Mouse (Mus musculus) midbrain, embryonic 12.5 days (tissue): ENCODE measurements around the gene Rpl10a. TPM values are rescaled to one million over a fixed set of nuclear protein-coding genes. Genes with fewer than 3 reads are reported as not detected.

Experiments
- ATAC-seq: fragments of 200-750 bp; cut with Nextera tagmentation; 2 replicates; pipeline ENCODE4 v1.8.0; 2017; ENCODE audit warnings: low read depth, moderate TSS enrichment, moderate library complexity; ENCODE audit not compliant: low FRiP score
- H3K27ac ChIP-seq: fragments of 300-500 bp; sonication (generic); replicated peaks from 2 replicates; pipeline ENCODE4 v1.5.1; 2016; ENCODE audit warnings: mild to moderate bottlenecking
- H3K27me3 ChIP-seq: fragments of 300-500 bp; sonication (generic); 2 replicates; pipeline ENCODE4 v1.6.1; 2016; ENCODE audit warnings: mild to moderate bottlenecking
- H3K36me3 ChIP-seq: fragments of 300-500 bp; sonication (generic); 2 replicates; pipeline ENCODE4 v1.6.1; 2016
- H3K4me1 ChIP-seq: fragments of 300-500 bp; sonication (generic); 2 replicates; pipeline ENCODE4 v1.6.1; 2016
- H3K4me2 ChIP-seq: fragments of 300-500 bp; sonication (generic); replicated peaks from 2 replicates; pipeline ENCODE4 v1.6.1; 2016; ENCODE audit warnings: mild to moderate bottlenecking, moderate library complexity
- H3K4me3 ChIP-seq: fragments of 300-500 bp; sonication (generic); 2 replicates; pipeline ENCODE4 v1.5.1; 2016; ENCODE audit warnings: mild to moderate bottlenecking
- H3K9ac ChIP-seq: fragments of 300-500 bp; sonication (generic); replicated peaks from 2 replicates; pipeline ENCODE4 v1.6.1; 2016; ENCODE audit warnings: mild to moderate bottlenecking, moderate library complexity
- H3K9me3 ChIP-seq: fragments of 300-500 bp; sonication (generic); 2 replicates; pipeline ENCODE4 v1.6.1; 2016; ENCODE audit warnings: mild to moderate bottlenecking
- WGBS: fragments of 180-500 bp; shearing (Covaris S2); methylation state at CpG from one replicate; pipeline ENCODE4 v1.1.7; 2016; 5-methylcytosine and 5-hydroxymethylcytosine counted together
- polyA plus RNA-seq: library from polyadenylated mRNA; unstranded; fragments of >200 nt; fragmentation: Nextera tagmentation; extraction: Ambion mirVana; gene quantifications from 2 replicates; pipeline ENCODE4 v1.2.1, GENCODE M21; 2016

Gene Rpl10a
- polyA plus RNA-seq: 329 and 373 TPM in 2 replicates

DNA sequence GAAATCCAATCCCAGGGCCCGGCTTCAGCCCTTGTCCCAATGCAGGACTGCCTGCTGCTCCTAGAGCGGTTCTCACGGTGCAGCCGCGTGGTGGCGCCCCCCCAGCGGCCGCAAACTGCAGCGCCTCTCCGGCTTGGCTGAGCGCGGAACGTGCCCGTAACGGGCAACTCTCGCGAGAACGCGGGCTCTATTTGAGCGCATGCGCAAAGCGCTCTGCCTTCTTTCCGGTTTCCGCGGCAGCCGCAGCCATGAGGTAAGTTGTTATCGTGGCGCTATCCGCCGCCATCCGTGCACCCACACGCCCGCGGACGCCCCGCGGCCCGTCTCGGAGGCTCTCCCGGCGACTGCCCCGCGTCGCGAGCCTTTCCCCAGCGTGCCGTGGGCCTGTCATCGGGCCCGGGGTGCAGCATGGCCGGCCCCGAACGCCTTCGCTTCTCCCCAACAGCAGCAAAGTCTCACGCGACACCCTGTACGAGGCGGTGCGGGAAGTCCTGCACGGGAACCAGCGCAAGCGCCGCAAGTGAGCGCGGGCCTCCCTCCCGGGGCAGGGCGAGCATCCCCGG is at the start of gene Rpl10a:
Gene Rpl10a (plus strand): TSS at position 106 of the 563 bp plus-strand sequence.
- H3K36me3 ChIP-seq: peaks cover 33% of the 10 kb centered on the region
- H3K4me3 ChIP-seq: peak within 1 kb of the TSS; percentile 62
- no peaks in the 10 kb centered on the region for H3K9me3 ChIP-seq
- H3K4me2 ChIP-seq: peak within 1 kb of the TSS; percentile 72
- peaks cover 30% of the 10 kb centered on the region for H3K4me1 ChIP-seq
- peak; percentile 91 for ATAC-seq
- WGBS: 0% methylated on average over 67 of the region's 67 CpGs
- no peaks in the 10 kb centered on the region for H3K27me3 ChIP-seq
- H3K27ac ChIP-seq: peak within 1 kb of the TSS; percentile 92
- H3K9ac ChIP-seq: peak within 1 kb of the TSS; percentile 99

DNA sequence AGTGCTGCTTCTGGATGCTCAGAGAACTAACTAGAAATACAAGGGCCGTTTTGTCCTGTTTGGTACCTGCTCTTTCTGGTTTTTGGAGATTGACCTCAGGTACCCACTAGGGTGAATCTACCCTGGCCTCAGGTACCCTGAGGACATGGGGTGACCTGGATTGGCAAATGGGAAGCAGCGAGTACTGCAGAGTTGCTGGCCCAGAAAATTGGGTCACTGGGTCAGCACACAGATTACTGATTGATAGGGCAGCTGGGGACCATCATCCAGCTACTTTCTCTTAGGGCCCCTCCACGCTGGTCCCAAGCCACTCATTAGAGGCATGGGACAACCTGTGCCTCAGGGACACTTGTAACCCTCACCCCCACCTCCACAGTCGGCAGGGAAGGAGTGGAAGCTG is 49.0 kb upstream of the Rpl10a start:
- Histone ChIP-seq H3K9ac (no peak overlapping the region), H3K27ac (no peak overlapping the region), H3K36me3 (no peaks in the 10 kb centered on the region), H3K4me1 (peaks cover 13% of the 10 kb centered on the region; the same call in 1 of the 2 replicates), H3K4me2 (no peak overlapping the region), H3K27me3 (no peaks in the 10 kb centered on the region), H3K9me3 (no peaks in the 10 kb centered on the region), H3K4me3 (no peak overlapping the region)
- WGBS: 57% methylated on average over 4 of the region's 4 CpGs
- ATAC-seq: no peak

DNA sequence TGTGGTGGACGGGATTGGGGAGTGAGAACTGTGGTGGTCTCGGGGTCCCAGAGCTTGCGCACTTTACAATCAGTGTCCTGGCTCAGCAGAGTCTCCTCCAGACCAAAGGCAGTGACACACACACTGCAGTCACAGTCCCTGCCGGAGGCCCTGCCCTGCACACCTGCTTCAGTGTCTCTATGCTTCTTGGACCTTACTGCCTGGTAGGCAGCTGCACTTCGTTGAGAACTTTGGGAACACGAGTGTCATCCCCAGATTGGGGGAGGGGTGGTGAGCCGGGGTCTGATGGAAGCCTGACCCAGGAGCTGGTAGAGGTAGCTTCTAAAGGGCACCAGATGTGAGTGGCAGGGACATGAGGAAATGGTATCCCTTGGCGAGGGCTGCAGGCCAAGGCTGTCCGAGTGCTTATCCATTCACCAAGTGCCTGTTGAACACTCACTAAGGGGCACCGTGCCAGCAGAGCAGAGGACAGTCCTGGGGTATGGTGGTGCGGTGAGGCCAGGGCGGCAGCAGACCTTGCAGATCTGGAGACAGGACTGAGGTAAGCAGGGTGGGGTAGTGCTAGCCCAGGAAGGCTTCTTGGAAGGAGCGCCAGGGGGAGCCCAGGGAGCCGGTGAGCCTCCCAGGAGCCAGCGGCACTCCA is 48.4 kb upstream of the Rpl10a start:
- peaks cover 14% of the 10 kb centered on the region; the same call in 1 of the 2 replicates for H3K4me1 ChIP-seq
- no peaks in the 10 kb centered on the region for H3K9me3 ChIP-seq
- H3K9ac ChIP-seq: no peak overlapping the region
- WGBS: 72% methylated on average over 15 of the region's 15 CpGs
- H3K4me2 ChIP-seq: no peak overlapping the region
- ATAC-seq: no peak
- no peak overlapping the region for H3K27ac ChIP-seq
- no peaks in the 10 kb centered on the region for H3K27me3 ChIP-seq
- H3K36me3 ChIP-seq: no peaks in the 10 kb centered on the region
- H3K4me3 ChIP-seq: no peak overlapping the region

DNA sequence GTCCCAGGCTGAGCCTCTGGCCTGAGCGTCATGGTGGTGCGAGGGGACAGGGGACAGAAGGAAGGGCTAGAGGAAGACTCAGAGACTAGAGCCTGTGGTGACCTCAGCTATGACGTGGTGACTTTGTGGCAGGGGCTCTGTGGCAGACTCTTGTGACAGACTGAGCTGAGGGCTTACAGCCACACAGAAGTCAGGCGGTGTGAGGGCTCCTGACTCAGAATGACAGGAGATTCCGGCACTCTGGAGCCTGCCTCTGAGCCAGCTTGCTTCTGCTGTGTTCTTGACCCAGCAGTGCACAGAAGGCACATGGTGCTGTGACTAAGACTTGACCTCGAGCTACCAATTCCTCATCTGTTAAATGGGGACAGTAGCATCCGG is 47.9 kb upstream of the Rpl10a start:
- Histone ChIP-seq H3K4me1 (peaks cover 18% of the 10 kb centered on the region; the same call in 1 of the 2 replicates), H3K27ac (no peak overlapping the region), H3K9ac (no peak overlapping the region), H3K9me3 (no peaks in the 10 kb centered on the region), H3K4me2 (no peak overlapping the region), H3K36me3 (no peaks in the 10 kb centered on the region), H3K4me3 (no peak overlapping the region), H3K27me3 (no peaks in the 10 kb centered on the region)
- 79% methylated on average over 7 of the region's 7 CpGs for WGBS
- ATAC-seq: no peak

DNA sequence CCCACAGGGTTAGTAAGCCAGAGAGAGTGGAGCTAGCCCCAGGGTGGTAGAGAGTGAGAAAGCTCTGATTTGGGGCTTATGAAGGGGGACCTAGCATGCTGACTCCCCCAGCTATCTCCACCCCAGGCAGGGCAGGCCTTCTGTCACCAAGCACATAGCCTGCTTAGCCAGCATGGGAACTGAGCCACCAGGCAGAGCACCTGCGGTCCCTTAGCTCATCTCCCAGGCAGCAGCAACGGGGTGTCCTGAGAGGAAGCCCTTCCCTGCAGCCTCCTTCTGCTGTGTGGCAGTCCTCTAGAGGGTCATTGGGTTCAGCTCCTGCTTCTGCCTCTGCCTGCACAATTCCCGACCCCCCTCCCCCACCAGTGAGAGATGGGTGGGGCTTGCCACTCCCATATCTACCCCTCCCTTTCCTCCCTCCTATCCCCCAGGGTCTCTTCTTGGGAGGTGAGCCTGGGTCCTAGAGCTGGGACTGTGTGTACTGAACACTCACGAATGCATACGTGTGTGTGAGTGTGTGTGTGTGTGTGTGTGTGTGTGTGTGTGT is 47.4 kb upstream of the Rpl10a start:
- no peaks in the 10 kb centered on the region for H3K27me3 ChIP-seq
- H3K9me3 ChIP-seq: no peaks in the 10 kb centered on the region
- H3K36me3 ChIP-seq: no peaks in the 10 kb centered on the region
- 45% methylated on average over 5 of the region's 5 CpGs for WGBS
- H3K4me3 ChIP-seq: no peak overlapping the region
- no peak overlapping the region for H3K9ac ChIP-seq
- no peak overlapping the region for H3K4me2 ChIP-seq
- 0 out of 2 replicates have a peak overlapping the region, but pooled peaks have one; percentile 2 for H3K27ac ChIP-seq
- H3K4me1 ChIP-seq: peaks cover 23% of the 10 kb centered on the region
- no peak for ATAC-seq

DNA sequence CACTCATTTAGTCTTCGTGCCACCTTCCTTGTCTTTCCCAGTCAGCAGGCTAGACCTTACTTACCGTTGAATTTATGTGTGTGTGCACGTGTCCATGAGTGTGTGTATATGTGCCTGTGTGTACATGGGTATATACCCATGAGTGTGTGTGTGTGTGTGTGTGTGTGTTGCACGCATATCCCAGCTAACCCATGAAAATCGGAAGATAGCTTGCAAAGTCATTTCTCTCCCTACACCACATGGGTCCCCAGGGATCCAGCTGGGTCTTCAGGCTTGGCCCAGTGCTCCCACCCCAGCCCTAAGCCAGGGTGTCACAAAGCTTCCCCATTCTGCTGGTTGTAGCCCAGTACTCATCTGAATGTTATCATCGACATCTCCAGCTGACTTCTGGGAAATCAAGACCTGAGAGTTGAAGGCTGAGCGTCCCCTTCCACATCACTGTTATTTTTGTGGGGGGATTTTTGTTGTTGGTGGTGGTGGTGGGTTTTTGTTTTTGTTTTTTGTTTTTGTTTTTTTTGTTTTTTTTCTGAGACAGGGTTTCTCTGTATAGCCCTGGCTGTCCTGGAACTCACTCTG is 46.3 kb upstream of the Rpl10a start:
- H3K4me3 ChIP-seq: no peak overlapping the region
- ATAC-seq: no peak
- WGBS: 95% methylated on average over 7 of the region's 7 CpGs
- H3K4me2 ChIP-seq: no peak overlapping the region
- no peaks in the 10 kb centered on the region for H3K36me3 ChIP-seq
- H3K9me3 ChIP-seq: no peaks in the 10 kb centered on the region
- no peak overlapping the region for H3K9ac ChIP-seq
- H3K27me3 ChIP-seq: no peaks in the 10 kb centered on the region
- H3K4me1 ChIP-seq: peaks cover 29% of the 10 kb centered on the region
- no peak overlapping the region for H3K27ac ChIP-seq

DNA sequence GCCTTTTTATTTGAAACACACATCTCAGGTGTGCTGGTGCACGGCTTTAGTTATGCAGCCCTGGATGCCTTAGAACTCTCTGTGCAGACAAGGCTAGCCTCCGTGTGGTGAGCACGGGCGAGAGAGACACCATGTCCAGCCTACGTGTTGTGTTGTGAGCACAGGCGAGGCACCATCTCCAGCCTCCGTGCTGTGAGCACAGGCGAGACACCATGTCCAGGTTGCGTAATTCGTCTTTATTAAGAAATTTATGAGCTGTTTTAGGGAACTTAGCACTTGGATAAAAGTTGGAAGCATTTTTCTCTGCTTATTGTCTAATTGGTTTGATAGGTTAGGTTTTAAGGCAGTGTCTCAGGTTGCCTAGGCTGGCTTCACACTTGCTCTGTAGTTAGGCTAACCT is 45.1 kb upstream of the Rpl10a start:
- peaks cover 36% of the 10 kb centered on the region for H3K4me1 ChIP-seq
- 92% methylated on average over 10 of the region's 10 CpGs for WGBS
- H3K4me3 ChIP-seq: no peak overlapping the region
- H3K9me3 ChIP-seq: no peaks in the 10 kb centered on the region
- H3K9ac ChIP-seq: no peak overlapping the region
- H3K27ac ChIP-seq: no peak overlapping the region
- no peak for ATAC-seq
- no peaks in the 10 kb centered on the region for H3K36me3 ChIP-seq
- H3K4me2 ChIP-seq: no peak overlapping the region
- H3K27me3 ChIP-seq: no peaks in the 10 kb centered on the region

DNA sequence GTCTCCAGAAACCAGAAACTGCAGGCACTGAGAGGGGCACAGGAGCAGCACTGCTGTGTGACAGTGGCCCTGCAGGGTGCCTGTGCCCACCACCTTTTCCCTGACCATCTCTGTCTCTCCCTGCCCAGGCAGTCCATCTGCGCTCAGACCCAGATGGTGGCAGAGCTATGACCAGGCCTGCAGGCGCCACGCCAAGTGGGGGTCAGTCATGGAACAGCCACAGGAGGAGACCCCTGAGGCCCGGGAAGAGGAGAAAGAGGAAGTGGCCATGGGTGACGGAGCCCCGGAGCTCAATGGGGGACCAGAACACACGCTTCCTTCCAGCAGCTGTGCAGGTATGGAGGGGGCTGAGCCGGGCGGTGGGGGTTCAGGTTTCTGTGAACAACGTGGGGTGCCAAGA is 42.1 kb upstream of the Rpl10a start:
- H3K4me3 ChIP-seq: no peak overlapping the region
- no peaks in the 10 kb centered on the region for H3K9me3 ChIP-seq
- H3K4me2 ChIP-seq: no peak overlapping the region
- H3K27ac ChIP-seq: no peak overlapping the region
- 89% methylated on average over 10 of the region's 10 CpGs for WGBS
- H3K9ac ChIP-seq: no peak overlapping the region
- peaks cover 23% of the 10 kb centered on the region for H3K4me1 ChIP-seq
- ATAC-seq: no peak
- H3K36me3 ChIP-seq: no peaks in the 10 kb centered on the region
- H3K27me3 ChIP-seq: no peaks in the 10 kb centered on the region

DNA sequence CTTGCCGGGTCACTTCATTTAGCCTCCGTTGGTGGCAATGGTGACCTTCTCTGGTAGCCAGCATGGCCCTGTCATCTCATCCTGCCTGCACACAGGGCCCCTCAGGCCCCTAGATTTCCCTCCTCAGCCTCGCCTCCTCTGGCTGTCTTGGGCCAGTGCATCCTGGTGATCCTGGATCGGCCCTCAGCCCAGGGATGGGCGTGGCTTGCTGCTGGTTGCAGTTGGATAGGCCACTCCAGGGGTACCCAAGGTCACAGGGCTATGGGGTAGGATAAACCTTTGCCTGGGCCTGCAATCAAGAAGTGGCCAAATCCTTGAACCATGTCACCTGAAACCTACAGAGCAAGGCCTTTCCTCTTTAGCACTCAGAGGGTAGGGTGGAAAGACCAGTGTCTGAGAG is 41.3 kb upstream of the Rpl10a start:
- ATAC-seq: no peak
- H3K4me1 ChIP-seq: peaks cover 23% of the 10 kb centered on the region
- H3K9ac ChIP-seq: no peak overlapping the region
- no peak overlapping the region for H3K4me2 ChIP-seq
- H3K4me3 ChIP-seq: no peak overlapping the region
- WGBS: 34% methylated on average over 5 of the region's 5 CpGs
- H3K27ac ChIP-seq: no peak overlapping the region
- no peaks in the 10 kb centered on the region for H3K27me3 ChIP-seq
- H3K36me3 ChIP-seq: no peaks in the 10 kb centered on the region
- no peaks in the 10 kb centered on the region for H3K9me3 ChIP-seq

DNA sequence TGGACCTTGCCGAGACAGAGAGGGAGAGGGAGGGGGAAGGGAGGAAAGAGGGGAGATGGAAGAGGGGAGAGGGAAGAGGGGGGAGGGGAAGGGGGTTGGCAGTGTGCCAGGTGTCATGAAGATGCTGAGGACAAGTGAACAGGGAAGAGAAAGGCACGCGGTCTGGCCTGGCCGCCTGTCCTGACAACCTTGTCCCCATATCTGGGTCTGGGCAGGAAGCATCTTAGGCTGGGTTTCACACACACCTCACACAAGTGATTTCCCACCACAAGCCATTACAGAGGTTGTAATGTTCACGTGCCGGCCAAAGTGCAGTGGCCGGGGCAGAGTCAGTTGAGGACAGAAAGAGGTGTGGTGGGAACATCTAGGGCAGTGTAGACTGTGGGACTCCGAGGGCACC is 40.7 kb upstream of the Rpl10a start:
- Histone ChIP-seq H3K9ac (no peak overlapping the region), H3K4me1 (peaks cover 23% of the 10 kb centered on the region), H3K27ac (no peak overlapping the region), H3K27me3 (no peaks in the 10 kb centered on the region), H3K4me3 (no peak overlapping the region), H3K4me2 (no peak overlapping the region), H3K9me3 (no peaks in the 10 kb centered on the region), H3K36me3 (no peaks in the 10 kb centered on the region)
- ATAC-seq: no peak
- WGBS: 80% methylated on average over 8 of the region's 8 CpGs

DNA sequence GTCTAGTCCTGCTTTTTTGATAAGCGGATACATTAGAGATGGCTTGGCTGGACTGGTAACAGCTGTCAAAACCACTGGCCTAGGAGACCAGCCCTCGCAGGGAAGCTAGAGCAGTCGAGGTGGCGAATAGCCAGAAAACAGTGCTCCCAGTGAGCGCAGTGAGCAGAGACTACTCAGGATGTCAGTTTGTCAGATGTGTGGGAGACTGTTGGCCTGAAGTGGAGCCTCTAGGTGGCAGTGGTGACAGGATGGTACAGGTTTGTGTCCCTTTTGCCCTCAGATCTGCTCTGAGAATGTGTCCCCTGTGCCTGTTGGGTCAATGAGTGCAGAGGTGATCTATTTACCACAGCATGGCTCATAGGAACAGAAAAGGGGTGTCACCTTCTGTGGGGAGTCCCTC is 40.3 kb upstream of the Rpl10a start:
- no peak overlapping the region for H3K4me2 ChIP-seq
- no peaks in the 10 kb centered on the region for H3K27me3 ChIP-seq
- H3K4me1 ChIP-seq: peaks cover 23% of the 10 kb centered on the region
- no peaks in the 10 kb centered on the region for H3K9me3 ChIP-seq
- no peak overlapping the region for H3K9ac ChIP-seq
- no peaks in the 10 kb centered on the region for H3K36me3 ChIP-seq
- H3K27ac ChIP-seq: no peak overlapping the region
- no peak overlapping the region for H3K4me3 ChIP-seq
- no peak for ATAC-seq
- WGBS: 74% methylated on average over 5 of the region's 5 CpGs

DNA sequence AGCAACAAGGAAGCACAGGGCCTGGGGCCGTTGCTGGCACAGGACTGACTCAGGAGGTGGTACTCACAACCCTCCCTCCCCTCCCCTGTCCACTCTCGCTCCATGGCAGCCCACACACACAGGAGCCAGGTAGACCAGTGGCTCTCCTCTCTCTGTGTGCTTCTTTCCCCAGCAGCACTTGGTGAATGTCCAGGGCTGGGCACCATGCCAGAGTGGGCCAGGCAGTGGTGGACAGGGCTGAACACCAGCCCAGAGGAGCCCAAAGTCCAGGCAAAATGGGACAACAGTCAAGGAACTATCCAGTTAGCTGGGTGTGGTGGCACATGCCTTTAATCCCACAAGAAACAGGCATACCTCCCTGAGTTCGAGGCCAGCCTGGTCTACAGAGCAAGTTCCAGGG is 38.0 kb upstream of the Rpl10a start:
- H3K4me3 ChIP-seq: no peak overlapping the region
- H3K9me3 ChIP-seq: no peaks in the 10 kb centered on the region
- no peaks in the 10 kb centered on the region for H3K36me3 ChIP-seq
- H3K9ac ChIP-seq: no peak overlapping the region
- no peaks in the 10 kb centered on the region for H3K27me3 ChIP-seq
- 79% methylated on average over 3 of the region's 3 CpGs for WGBS
- no peak for ATAC-seq
- H3K4me2 ChIP-seq: no peak overlapping the region
- no peak overlapping the region for H3K27ac ChIP-seq
- peaks cover 27% of the 10 kb centered on the region for H3K4me1 ChIP-seq
